Mouse (Mus musculus): Measurements from ENCODE around the gene Mrpl42. TPM values are rescaled to one million over a fixed set of nuclear protein-coding genes. Genes with fewer than 3 reads are reported as not detected.

Gene Mrpl42
- polyA plus RNA-seq, 1 experiment from 2014 or later = 297 TPM

DNA sequence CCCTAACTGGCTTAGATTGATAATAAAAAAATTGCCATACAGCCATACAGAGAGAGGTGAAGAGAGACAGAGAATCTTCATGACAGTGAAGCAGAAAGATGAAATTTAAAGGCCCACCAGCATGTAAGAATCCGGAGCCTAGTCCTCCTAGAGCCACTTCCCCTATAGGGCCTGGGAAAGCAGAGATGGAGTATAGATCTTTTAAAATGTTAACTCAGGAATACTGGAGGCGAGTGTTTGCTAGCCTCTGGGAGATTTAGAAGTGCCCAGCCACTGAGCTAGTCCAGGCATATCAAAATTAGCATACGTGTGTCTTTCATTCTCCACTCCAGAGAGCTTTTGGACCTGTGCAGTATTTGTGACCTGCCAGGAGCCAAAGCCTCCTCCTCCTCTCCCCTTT lies 7.5 kb upstream of the Mrpl42 start:
- Histone ChIP-seq H3K9me3 (ENCODE audit: control insufficient read depth, low read length) (no peaks in the 10 kb centered on the region), H3K4me1 (replicated peaks; ENCODE audit: control insufficient read depth, insufficient read depth, low read length) (0 out of 2 replicates have a peak, but pooled peaks cover 2% of the 10 kb centered on the region), H3K27me3 (ENCODE audit: control insufficient read depth, insufficient read depth, low read length) (no peaks in the 10 kb centered on the region), H3K4me3 (ENCODE audit: low read depth, low read length) (no peak overlapping the region), H3K4me2 (replicated peaks; ENCODE audit: low read depth, low read length) (no peak overlapping the region), H3K9ac (ENCODE audit: low read depth, low read length) (no peak overlapping the region), H3K27ac (ENCODE audit: low read depth, low read length) (no peak overlapping the region), H3K36me3 (ENCODE audit: control insufficient read depth, insufficient read depth, low read length) (no peaks in the 10 kb centered on the region)
- ATAC-seq (ENCODE audit: low FRiP score) = no peak
- 74% methylated on average over 3 of the region's 3 CpGs for WGBS
- no peak for DNase-seq (ENCODE audit: low spot score)

GRCm38 (mm10) chr10:95508793-95509192 lies 7.1 kb upstream of the Mrpl42 start:
- no peak overlapping the region for H3K4me2 ChIP-seq (replicated peaks; ENCODE audit: low read depth, low read length)
- H3K9ac ChIP-seq (ENCODE audit: low read depth, low read length) = no peak overlapping the region
- H3K27me3 ChIP-seq (ENCODE audit: control insufficient read depth, insufficient read depth, low read length) = no peaks in the 10 kb centered on the region
- no peaks in the 10 kb centered on the region for H3K4me1 ChIP-seq (replicated peaks; ENCODE audit: control insufficient read depth, insufficient read depth, low read length)
- H3K36me3 ChIP-seq (ENCODE audit: control insufficient read depth, insufficient read depth, low read length) = no peaks in the 10 kb centered on the region
- H3K27ac ChIP-seq (ENCODE audit: low read depth, low read length) = no peak overlapping the region
- H3K4me3 ChIP-seq (ENCODE audit: low read depth, low read length) = no peak overlapping the region
- ATAC-seq (ENCODE audit: low FRiP score) = no peak
- 72% methylated on average over 6 of the region's 6 CpGs for WGBS
- H3K9me3 ChIP-seq (ENCODE audit: control insufficient read depth, low read length) = no peaks in the 10 kb centered on the region
- no peak for DNase-seq (ENCODE audit: low spot score)

GRCm38 (mm10) chr10:95508126-95508525 lies 6.4 kb upstream of the Mrpl42 start:
- no peak for ATAC-seq (ENCODE audit: low FRiP score)
- Histone ChIP-seq H3K9ac (ENCODE audit: low read depth, low read length) (no peak overlapping the region), H3K4me1 (replicated peaks; ENCODE audit: control insufficient read depth, insufficient read depth, low read length) (no peaks in the 10 kb centered on the region), H3K9me3 (ENCODE audit: control insufficient read depth, low read length) (no peaks in the 10 kb centered on the region), H3K27ac (ENCODE audit: low read depth, low read length) (no peak overlapping the region), H3K27me3 (ENCODE audit: control insufficient read depth, insufficient read depth, low read length) (no peaks in the 10 kb centered on the region), H3K36me3 (ENCODE audit: control insufficient read depth, insufficient read depth, low read length) (no peaks in the 10 kb centered on the region), H3K4me3 (ENCODE audit: low read depth, low read length) (no peak overlapping the region), H3K4me2 (replicated peaks; ENCODE audit: low read depth, low read length) (no peak overlapping the region)
- WGBS = 92% methylated on average over 8 of the region's 8 CpGs
- DNase-seq (ENCODE audit: low spot score) = no peak

DNA sequence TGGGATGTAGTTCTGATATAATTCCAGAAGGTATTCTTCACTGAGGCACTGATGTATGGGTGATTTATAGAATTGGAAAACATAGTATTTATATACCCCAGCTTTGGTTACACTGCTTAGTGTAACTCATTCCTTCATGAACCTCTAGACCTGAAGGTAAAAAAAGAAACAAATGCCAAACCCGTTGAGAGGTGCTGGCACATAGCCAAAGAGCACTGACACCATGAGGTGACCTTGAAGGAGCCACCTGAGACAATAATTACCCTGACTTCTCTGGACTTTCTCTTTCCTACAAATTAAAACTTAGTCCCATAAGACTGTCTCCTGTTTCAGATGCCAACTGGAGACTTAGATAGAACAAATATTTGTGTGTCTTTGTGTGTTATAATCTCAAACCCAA lies 2.6 kb upstream of the Mrpl42 start:
- DNase-seq (ENCODE audit: low spot score) (no peak), ATAC-seq (ENCODE audit: low FRiP score) (no peak)
- H3K27me3 ChIP-seq (ENCODE audit: control insufficient read depth, insufficient read depth, low read length) = no peaks in the 10 kb centered on the region
- H3K9ac ChIP-seq (ENCODE audit: low read depth, low read length) = no peak overlapping the region
- WGBS = 44% methylated on average over 1 of the region's 1 CpGs
- no peak overlapping the region for H3K4me3 ChIP-seq (ENCODE audit: low read depth, low read length)
- H3K9me3 ChIP-seq (ENCODE audit: control insufficient read depth, low read length) = no peaks in the 10 kb centered on the region
- H3K4me1 ChIP-seq (replicated peaks; ENCODE audit: control insufficient read depth, insufficient read depth, low read length) = no peaks in the 10 kb centered on the region
- no peak overlapping the region for H3K4me2 ChIP-seq (replicated peaks; ENCODE audit: low read depth, low read length)
- no peak overlapping the region for H3K27ac ChIP-seq (ENCODE audit: low read depth, low read length)
- H3K36me3 ChIP-seq (ENCODE audit: control insufficient read depth, insufficient read depth, low read length) = no peaks in the 10 kb centered on the region

DNA sequence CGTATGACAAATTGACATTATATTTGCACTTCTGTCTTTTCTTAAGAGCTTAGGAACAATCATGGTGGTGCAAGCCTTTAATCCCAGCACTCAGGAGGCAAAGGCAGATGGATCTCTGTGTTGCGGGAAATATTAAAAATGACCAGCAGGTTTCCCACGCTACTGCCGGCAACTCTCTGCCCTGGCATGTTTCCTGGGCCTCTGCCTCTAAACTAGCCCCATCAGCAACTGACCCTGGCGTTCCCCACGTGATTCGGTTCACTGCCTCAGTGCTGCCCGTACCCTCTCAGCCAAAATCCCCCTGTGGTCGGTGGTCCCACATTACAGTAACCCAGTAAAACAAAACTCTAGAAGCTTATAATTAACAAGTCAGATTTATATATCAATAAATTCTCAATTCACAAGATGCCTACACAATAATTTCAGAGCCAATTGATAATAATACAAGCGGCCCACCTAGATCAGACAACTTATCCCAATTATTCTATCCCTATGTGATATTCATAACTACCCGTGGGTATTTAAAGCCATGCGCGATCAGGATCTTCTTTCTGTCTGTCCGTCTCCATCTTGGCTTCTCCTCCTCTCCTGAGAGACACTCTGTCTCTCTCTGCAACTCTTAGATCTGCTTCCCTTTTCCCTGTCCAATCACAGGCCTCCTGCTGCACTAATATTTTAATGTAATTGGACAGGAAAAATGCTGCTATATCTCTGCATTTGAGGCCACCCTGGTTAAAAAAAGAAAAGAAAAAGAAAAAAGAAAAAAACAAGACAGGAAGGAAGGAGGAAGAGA lies 1.9 kb upstream of the Mrpl42 start:
- no peaks in the 10 kb centered on the region for H3K4me1 ChIP-seq (replicated peaks; ENCODE audit: control insufficient read depth, insufficient read depth, low read length)
- no peaks in the 10 kb centered on the region for H3K9me3 ChIP-seq (ENCODE audit: control insufficient read depth, low read length)
- no peak overlapping the region for H3K27ac ChIP-seq (ENCODE audit: low read depth, low read length)
- H3K27me3 ChIP-seq (ENCODE audit: control insufficient read depth, insufficient read depth, low read length) = no peaks in the 10 kb centered on the region
- no peak overlapping the region for H3K4me2 ChIP-seq (replicated peaks; ENCODE audit: low read depth, low read length)
- DNase-seq (ENCODE audit: low spot score) (no peak), ATAC-seq (ENCODE audit: low FRiP score) (no peak)
- no peak overlapping the region for H3K9ac ChIP-seq (ENCODE audit: low read depth, low read length)
- H3K4me3 ChIP-seq (ENCODE audit: low read depth, low read length) = no peak overlapping the region
- no peaks in the 10 kb centered on the region for H3K36me3 ChIP-seq (ENCODE audit: control insufficient read depth, insufficient read depth, low read length)
- WGBS = 88% methylated on average over 14 of the region's 14 CpGs

DNA sequence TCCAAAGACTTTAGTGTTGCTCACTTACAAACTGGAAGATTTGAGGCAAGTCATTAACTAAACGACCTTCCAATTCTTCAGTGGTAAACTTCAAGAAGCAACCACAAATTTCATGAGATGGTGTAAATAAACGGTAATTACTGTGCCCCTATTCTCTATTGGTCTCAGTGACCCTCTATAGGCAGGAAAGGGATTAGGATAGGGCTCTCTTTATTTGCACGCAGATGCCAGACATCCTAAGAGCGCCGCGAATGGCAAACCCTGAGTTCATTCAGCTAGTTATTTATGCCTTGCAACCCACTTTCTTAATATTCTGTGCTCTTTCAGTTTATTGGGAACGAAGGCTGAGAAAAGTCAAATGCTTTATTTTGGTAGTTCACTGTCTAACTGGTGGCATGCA lies 707 bp downstream of the Mrpl42 start:
- ATAC-seq (ENCODE audit: low FRiP score) (no peak), DNase-seq (ENCODE audit: low spot score) (no peak)
- no peaks in the 10 kb centered on the region for H3K9me3 ChIP-seq (ENCODE audit: control insufficient read depth, low read length)
- peak overlapping the region; percentile 83 for H3K4me3 ChIP-seq (ENCODE audit: low read depth, low read length)
- H3K4me1 ChIP-seq (replicated peaks; ENCODE audit: control insufficient read depth, insufficient read depth, low read length) = no peaks in the 10 kb centered on the region
- H3K36me3 ChIP-seq (ENCODE audit: control insufficient read depth, insufficient read depth, low read length) = no peaks in the 10 kb centered on the region
- H3K9ac ChIP-seq (ENCODE audit: low read depth, low read length) = peak overlapping the region; percentile 91
- H3K4me2 ChIP-seq (replicated peaks; ENCODE audit: low read depth, low read length) = peak overlapping the region; percentile 59
- H3K27me3 ChIP-seq (ENCODE audit: control insufficient read depth, insufficient read depth, low read length) = no peaks in the 10 kb centered on the region
- WGBS = 3% methylated on average over 7 of the region's 7 CpGs
- H3K27ac ChIP-seq (ENCODE audit: low read depth, low read length) = 0 out of 2 replicates have a peak overlapping the region, but pooled peaks have one; percentile 83

- no peaks in the 10 kb centered on the region for H3K4me1 ChIP-seq (replicated peaks; ENCODE audit: control insufficient read depth, insufficient read depth, low read length)
- no peaks in the 10 kb centered on the region for H3K27me3 ChIP-seq (ENCODE audit: control insufficient read depth, insufficient read depth, low read length)
- no peak overlapping the region for H3K4me3 ChIP-seq (ENCODE audit: low read depth, low read length)
- no peak for DNase-seq (ENCODE audit: low spot score)
- no peak overlapping the region for H3K27ac ChIP-seq (ENCODE audit: low read depth, low read length)
- peaks cover 13% of the 10 kb centered on the region for H3K36me3 ChIP-seq (ENCODE audit: control insufficient read depth, insufficient read depth, low read length)
- ATAC-seq (ENCODE audit: low FRiP score) = no peak
- no peak overlapping the region for H3K4me2 ChIP-seq (replicated peaks; ENCODE audit: low read depth, low read length)
- no peak overlapping the region for H3K9ac ChIP-seq (ENCODE audit: low read depth, low read length)
- 98% methylated on average over 5 of the region's 5 CpGs for WGBS
- H3K9me3 ChIP-seq (ENCODE audit: control insufficient read depth, low read length) = no peaks in the 10 kb centered on the region
Measured at GRCm38 (mm10) chr10:95494268-95494667, 7.5 kb downstream of the Mrpl42 start.

- H3K9ac ChIP-seq (ENCODE audit: low read depth, low read length) = no peak overlapping the region
- no peaks in the 10 kb centered on the region for H3K9me3 ChIP-seq (ENCODE audit: control insufficient read depth, low read length)
- 87% methylated on average over 2 of the region's 2 CpGs for WGBS
- ATAC-seq (ENCODE audit: low FRiP score) (no peak), DNase-seq (ENCODE audit: low spot score) (peak; percentile 19)
- H3K27ac ChIP-seq (ENCODE audit: low read depth, low read length) = no peak overlapping the region
- H3K4me3 ChIP-seq (ENCODE audit: low read depth, low read length) = no peak overlapping the region
- H3K27me3 ChIP-seq (ENCODE audit: control insufficient read depth, insufficient read depth, low read length) = no peaks in the 10 kb centered on the region
- no peaks in the 10 kb centered on the region for H3K4me1 ChIP-seq (replicated peaks; ENCODE audit: control insufficient read depth, insufficient read depth, low read length)
- H3K36me3 ChIP-seq (ENCODE audit: control insufficient read depth, insufficient read depth, low read length) = peaks cover 15% of the 10 kb centered on the region
- H3K4me2 ChIP-seq (replicated peaks; ENCODE audit: low read depth, low read length) = no peak overlapping the region
Measured at GRCm38 (mm10) chr10:95489653-95490052, 12.1 kb downstream of the Mrpl42 start.

DNA sequence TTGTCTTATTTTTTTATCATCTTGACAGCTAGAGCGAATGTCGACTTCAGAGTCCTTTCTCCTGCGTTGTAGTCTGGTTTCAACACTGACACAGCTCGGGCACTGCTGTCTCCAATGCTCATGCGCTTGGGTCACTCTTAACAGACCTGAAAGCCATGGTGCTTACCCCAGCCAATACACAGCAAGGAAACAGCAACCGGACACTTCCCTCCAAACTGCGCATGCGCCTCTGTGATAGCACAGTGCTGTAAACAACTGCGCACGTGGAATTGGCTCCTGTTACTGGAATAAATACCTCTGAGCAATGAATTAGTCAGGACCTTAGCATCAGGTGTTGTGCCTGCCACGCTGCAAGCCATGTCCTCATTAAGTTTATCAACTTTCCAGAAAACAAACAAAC lies 24.2 kb downstream of the Mrpl42 start:
- WGBS = 83% methylated on average over 11 of the region's 11 CpGs
- H3K27ac ChIP-seq (ENCODE audit: low read depth, low read length) = no peak overlapping the region
- no peaks in the 10 kb centered on the region for H3K27me3 ChIP-seq (ENCODE audit: control insufficient read depth, insufficient read depth, low read length)
- DNase-seq (ENCODE audit: low spot score) (no peak), ATAC-seq (ENCODE audit: low FRiP score) (no peak)
- H3K4me2 ChIP-seq (replicated peaks; ENCODE audit: low read depth, low read length) = no peak overlapping the region
- H3K36me3 ChIP-seq (ENCODE audit: control insufficient read depth, insufficient read depth, low read length) = no peaks in the 10 kb centered on the region
- H3K4me1 ChIP-seq (replicated peaks; ENCODE audit: control insufficient read depth, insufficient read depth, low read length) = no peaks in the 10 kb centered on the region
- H3K9ac ChIP-seq (ENCODE audit: low read depth, low read length) = no peak overlapping the region
- H3K4me3 ChIP-seq (ENCODE audit: low read depth, low read length) = no peak overlapping the region
- H3K9me3 ChIP-seq (ENCODE audit: control insufficient read depth, low read length) = no peaks in the 10 kb centered on the region
